Mouse (Mus musculus) kidney, postnatal 25 days (tissue): ENCODE measurements around the gene Banf2.
A peak's percentile ranks its signal among the peaks of the same experiment; 100 is the strongest.

Experiments
- DNase-seq, 2 experiments: peaks; one replicate each; pipeline ENCODE4 v3.0.0; 2021; ENCODE audit warnings: mixed read lengths in 2 of 2

Banf2 gene

GRCm38 (mm10) chr2:144032664-144033063, at the start of gene Banf2:
Banf2 (plus strand) TSS chr2:144033059.
- DNase-seq: no peak

- no peak for DNase-seq
These were observed 49.4 kb upstream of the Banf2 start for GRCm38 (mm10) chr2:143983482-143983881.

GRCm38 (mm10) chr2:143987485-143987884, 45.4 kb upstream of the Banf2 start:
- DNase-seq: no peak

GRCm38 (mm10) chr2:143988016-143988415, 44.8 kb upstream of the Banf2 start:
- DNase-seq: peak; percentile 48 to 71

GRCm38 (mm10) chr2:143990997-143991396, 41.9 kb upstream of the Banf2 start:
- peak; percentile 85 to 86 for DNase-seq

- no peak for DNase-seq
These were observed 40.7 kb upstream of the Banf2 start for GRCm38 (mm10) chr2:143991964-143992672.

GRCm38 (mm10) chr2:143992977-143993376, 39.9 kb upstream of the Banf2 start:
- DNase-seq: no peak

- DNase-seq: no peak
These were observed 30.5 kb upstream of the Banf2 start for GRCm38 (mm10) chr2:144002229-144002984.

GRCm38 (mm10) chr2:144003544-144003943, 29.3 kb upstream of the Banf2 start:
- DNase-seq: peak; percentile 56 to 81

- DNase-seq: no peak
These were observed 27.5 kb upstream of the Banf2 start for GRCm38 (mm10) chr2:144005166-144005955.

GRCm38 (mm10) chr2:144006686-144007085, 26.2 kb upstream of the Banf2 start:
- no peak for DNase-seq

GRCm38 (mm10) chr2:144007211-144007610, 25.6 kb upstream of the Banf2 start:
- no peak for DNase-seq

GRCm38 (mm10) chr2:144009081-144009480, 23.8 kb upstream of the Banf2 start:
- no peak for DNase-seq

- DNase-seq: peak; percentile 79 to 82
These were observed 23.1 kb upstream of the Banf2 start for GRCm38 (mm10) chr2:144009551-144010281.

- peak; percentile 80 to 92 for DNase-seq
These were observed 22.4 kb upstream of the Banf2 start for GRCm38 (mm10) chr2:144010282-144011044.

GRCm38 (mm10) chr2:144011080-144011551, 21.7 kb upstream of the Banf2 start, which contains the start of gene Rrbp1:
Rrbp1 (minus strand) TSS chr2:144011263.
- peak; percentile 97 to 99 for DNase-seq

GRCm38 (mm10) chr2:144014051-144014450, 18.8 kb upstream of the Banf2 start:
- no peak for DNase-seq

GRCm38 (mm10) chr2:144014481-144014880, 18.4 kb upstream of the Banf2 start:
- DNase-seq: no peak

GRCm38 (mm10) chr2:144015861-144016260, 17.0 kb upstream of the Banf2 start:
- no peak for DNase-seq

- no peak for DNase-seq
These were observed 12.9 kb upstream of the Banf2 start for GRCm38 (mm10) chr2:144019971-144020370.

GRCm38 (mm10) chr2:144022441-144022840, 10.4 kb upstream of the Banf2 start:
- no peak for DNase-seq

GRCm38 (mm10) chr2:144025361-144025760, 7.5 kb upstream of the Banf2 start:
- no peak for DNase-seq
